Mouse (Mus musculus): ENCODE measurements around the gene Psmd5. TPM values are rescaled to one million over a fixed set of nuclear protein-coding genes. Genes with fewer than 3 reads are reported as not detected.
"Not testable (repeated sequence)": the region's sequence is repeated elsewhere in the genome, so short reads cannot be mapped to it uniquely, and the experiment has no call there.

Gene Psmd5
- polyA plus RNA-seq, 1 experiment from 2014 or later, result 55.5 TPM

- H3K36me3 ChIP-seq (ENCODE audit: control insufficient read depth, insufficient read depth, low read length), result 0 out of 2 replicates have a peak, but pooled peaks cover 2% of the 10 kb centered on the region
- no peaks in the 10 kb centered on the region; the same call in 1 of the 2 replicates for H3K4me1 ChIP-seq (replicated peaks; ENCODE audit: control insufficient read depth, insufficient read depth)
- H3K27me3 ChIP-seq (ENCODE audit: control insufficient read depth, insufficient read depth, low read length), result no peaks in the 10 kb centered on the region
- H3K9me3 ChIP-seq (ENCODE audit: control insufficient read depth, low read length), result no peaks in the 10 kb centered on the region
- TF ChIP-seq EP300 (optimal IDR thresholded peaks at IDR 0.05), result no peak
- no peak overlapping the region for H3K9ac ChIP-seq (ENCODE audit: low read length)
- no peak overlapping the region for H3K4me2 ChIP-seq (replicated peaks; ENCODE audit: low read depth)
- no peak overlapping the region for H3K27ac ChIP-seq (replicated peaks)
- no peak for DNase-seq (ENCODE audit: low spot score)
- no peak for ATAC-seq (ENCODE audit: low FRiP score, low TSS enrichment)
- WGBS, result 89% methylated on average over 1 of the region's 1 CpGs
- no peak overlapping the region for H3K4me3 ChIP-seq (ENCODE audit: low read depth, low read length)
Observed at GRCm38 (mm10) chr2:34828026-34828425, 46.7 kb downstream of the Psmd5 start.

DNA sequence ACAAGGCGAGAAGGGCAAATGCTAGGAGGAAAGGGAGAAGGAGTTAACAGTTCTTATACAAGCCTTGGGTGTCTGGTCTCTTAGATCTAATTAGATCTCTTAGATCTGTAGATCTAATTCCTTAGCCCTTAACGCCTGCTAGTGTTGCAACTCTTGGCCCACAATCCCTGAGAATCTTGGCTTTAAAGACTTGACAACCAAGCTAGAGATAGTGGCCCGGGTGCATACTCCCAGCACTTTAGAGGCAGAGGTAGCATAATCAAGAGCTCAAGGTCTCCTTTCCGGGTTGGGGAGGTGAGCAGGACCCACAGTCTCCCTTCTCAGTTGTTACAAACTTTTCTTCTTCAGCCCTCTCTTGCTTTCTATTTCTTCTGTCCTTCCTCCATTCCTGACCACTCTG is 47.2 kb downstream of the Psmd5 start:
- H3K9ac ChIP-seq (ENCODE audit: low read length), result no peak overlapping the region
- no peak for DNase-seq (ENCODE audit: low spot score)
- no peak overlapping the region for H3K27ac ChIP-seq (replicated peaks)
- no peaks in the 10 kb centered on the region for H3K27me3 ChIP-seq (ENCODE audit: control insufficient read depth, insufficient read depth, low read length)
- H3K4me2 ChIP-seq (replicated peaks; ENCODE audit: low read depth), result no peak overlapping the region
- no peak overlapping the region for H3K4me3 ChIP-seq (ENCODE audit: low read depth, low read length)
- ATAC-seq (ENCODE audit: low FRiP score, low TSS enrichment), result no peak
- H3K36me3 ChIP-seq (ENCODE audit: control insufficient read depth, insufficient read depth, low read length), result 0 out of 2 replicates have a peak, but pooled peaks cover 2% of the 10 kb centered on the region
- no peak for TF ChIP-seq CTCF (IDR thresholded peaks at IDR 0.05; ENCODE audit: low read depth)
- no peak for TF ChIP-seq EP300 (optimal IDR thresholded peaks at IDR 0.05)
- H3K9me3 ChIP-seq (ENCODE audit: control insufficient read depth, low read length), result no peaks in the 10 kb centered on the region
- no peaks in the 10 kb centered on the region; the same call in 1 of the 2 replicates for H3K4me1 ChIP-seq (replicated peaks; ENCODE audit: control insufficient read depth, insufficient read depth)
- WGBS, result 82% methylated on average over 4 of the region's 4 CpGs

DNA sequence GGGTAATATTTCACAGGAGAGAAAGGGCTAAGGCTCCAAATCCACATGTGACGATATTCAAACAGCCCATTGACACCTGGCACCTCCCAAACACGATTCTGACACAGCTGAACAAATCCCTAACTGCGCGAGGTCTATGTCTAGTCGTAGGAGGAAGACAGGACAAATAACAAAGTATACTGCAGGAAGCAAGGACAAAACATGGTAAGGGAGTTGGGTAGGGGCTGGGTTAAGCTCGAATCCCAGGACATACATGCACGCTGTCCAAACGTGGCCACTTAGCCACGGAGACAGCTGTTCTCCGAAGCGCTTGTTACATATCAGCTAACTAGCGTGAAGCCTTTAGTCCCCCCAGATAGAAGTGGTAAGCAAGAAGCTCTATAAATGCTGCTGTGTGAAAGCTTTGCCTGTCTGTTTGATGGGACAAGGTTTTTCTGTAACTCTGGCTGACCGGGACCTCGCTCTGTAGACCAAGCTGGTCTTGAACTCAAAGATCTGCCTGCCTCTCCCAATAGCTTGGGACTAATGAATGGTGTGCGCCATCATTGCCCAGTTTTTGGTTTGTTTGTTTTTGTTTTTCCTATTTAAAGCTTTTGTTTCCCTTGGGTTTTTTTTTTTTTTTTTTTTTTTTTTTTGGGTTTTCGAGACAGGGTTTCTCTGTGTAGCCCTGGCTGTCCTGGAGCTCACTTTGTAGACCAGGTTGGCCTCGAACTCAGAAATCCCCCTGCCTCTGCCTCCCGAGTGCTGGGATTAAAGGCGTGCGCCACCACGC is 48.1 kb downstream of the Psmd5 start:
- H3K4me3 ChIP-seq (ENCODE audit: low read depth, low read length), result peak overlapping the region; percentile 96
- DNase-seq (ENCODE audit: low spot score) (peak; percentile 31), ATAC-seq (ENCODE audit: low FRiP score, low TSS enrichment) (peak; percentile 10; the same call in 1 of the 2 replicates)
- H3K9ac ChIP-seq (ENCODE audit: low read length), result peak overlapping the region; percentile 94
- peak overlapping the region; percentile 94 for H3K27ac ChIP-seq (replicated peaks)
- 34% methylated on average over 19 of the region's 21 CpGs for WGBS
- TF ChIP-seq EP300 (optimal IDR thresholded peaks at IDR 0.05) (no peak), CTCF (IDR thresholded peaks at IDR 0.05; ENCODE audit: low read depth) (no peak)
- no peaks in the 10 kb centered on the region for H3K27me3 ChIP-seq (ENCODE audit: control insufficient read depth, insufficient read depth, low read length)
- peak overlapping the region; percentile 60 for H3K4me2 ChIP-seq (replicated peaks; ENCODE audit: low read depth)
- H3K36me3 ChIP-seq (ENCODE audit: control insufficient read depth, insufficient read depth, low read length), result 0 out of 2 replicates have a peak, but pooled peaks cover 2% of the 10 kb centered on the region
- H3K4me1 ChIP-seq (replicated peaks; ENCODE audit: control insufficient read depth, insufficient read depth), result no peaks in the 10 kb centered on the region; the same call in 1 of the 2 replicates
- H3K9me3 ChIP-seq (ENCODE audit: control insufficient read depth, low read length), result no peaks in the 10 kb centered on the region

DNA sequence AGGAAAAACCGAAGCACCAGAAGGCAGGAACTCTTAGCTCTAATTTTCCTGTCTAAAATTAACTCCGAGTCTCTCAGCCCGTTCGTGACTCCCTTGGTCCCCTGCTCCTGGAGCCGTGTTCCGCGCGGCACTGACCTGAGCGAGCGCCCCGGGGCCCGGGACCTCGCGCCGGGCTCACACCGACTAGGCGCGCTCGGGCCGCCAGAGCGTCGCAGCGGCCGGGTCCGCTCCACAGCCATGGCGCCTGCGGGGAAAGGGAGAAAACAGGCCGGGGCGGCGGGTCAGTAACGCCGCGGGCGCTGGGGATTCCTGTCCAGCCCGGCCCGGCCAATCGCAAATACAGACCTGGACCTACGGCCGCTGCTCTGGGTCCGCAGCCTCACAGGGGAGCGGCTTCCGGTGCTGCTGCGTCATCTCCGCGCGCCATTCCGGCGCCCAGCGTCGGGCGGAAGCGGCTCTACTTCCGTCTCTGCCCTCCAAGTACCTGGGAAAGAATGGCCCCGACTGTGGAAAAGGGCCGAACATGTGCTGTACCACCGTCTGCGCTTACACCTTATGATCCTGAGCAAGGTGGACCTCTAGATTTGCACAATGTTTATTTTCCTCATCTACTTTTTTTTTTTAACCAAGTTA is 48.8 kb downstream of the Psmd5 start, which contains the start of gene Fbxw2:
TSS of gene Fbxw2 (minus strand) at position 485 of the 633 bp plus-strand sequence.
- H3K9ac ChIP-seq (ENCODE audit: low read length), result peak within 1 kb of the TSS; percentile 94
- ATAC-seq (ENCODE audit: low FRiP score, low TSS enrichment) (peak; percentile 99), DNase-seq (ENCODE audit: low spot score) (peak; percentile 96)
- H3K27me3 ChIP-seq (ENCODE audit: control insufficient read depth, insufficient read depth, low read length), result no peaks in the 10 kb centered on the region
- WGBS, result under 1% methylated on average over 54 of the region's 57 CpGs
- H3K9me3 ChIP-seq (ENCODE audit: control insufficient read depth, low read length), result no peaks in the 10 kb centered on the region
- H3K27ac ChIP-seq (replicated peaks), result peak within 1 kb of the TSS; percentile 94
- no peaks in the 10 kb centered on the region; the same call in 1 of the 2 replicates for H3K4me1 ChIP-seq (replicated peaks; ENCODE audit: control insufficient read depth, insufficient read depth)
- peak within 1 kb of the TSS; percentile 96 for H3K4me3 ChIP-seq (ENCODE audit: low read depth, low read length)
- H3K36me3 ChIP-seq (ENCODE audit: control insufficient read depth, insufficient read depth, low read length), result 0 out of 2 replicates have a peak, but pooled peaks cover 3% of the 10 kb centered on the region
- H3K4me2 ChIP-seq (replicated peaks; ENCODE audit: low read depth), result peak within 1 kb of the TSS; percentile 60
- peak; percentile 39 for TF ChIP-seq EP300 (optimal IDR thresholded peaks at IDR 0.05)
- TF ChIP-seq CTCF (IDR thresholded peaks at IDR 0.05; ENCODE audit: low read depth), result no peak

- H3K9me3 ChIP-seq (ENCODE audit: control insufficient read depth, low read length), result no peaks in the 10 kb centered on the region
- TF ChIP-seq EP300 (optimal IDR thresholded peaks at IDR 0.05) (no peak), CTCF (IDR thresholded peaks at IDR 0.05; ENCODE audit: low read depth) (no peak)
- 0 out of 2 replicates have a peak, but pooled peaks cover 3% of the 10 kb centered on the region for H3K36me3 ChIP-seq (ENCODE audit: control insufficient read depth, insufficient read depth, low read length)
- no peaks in the 10 kb centered on the region for H3K4me1 ChIP-seq (replicated peaks; ENCODE audit: control insufficient read depth, insufficient read depth)
- no peaks in the 10 kb centered on the region for H3K27me3 ChIP-seq (ENCODE audit: control insufficient read depth, insufficient read depth, low read length)
- ATAC-seq (ENCODE audit: low FRiP score, low TSS enrichment) (0 out of 2 replicates have a peak, but pooled peaks have one; percentile 51), DNase-seq (ENCODE audit: low spot score) (no peak)
- H3K4me3 ChIP-seq (ENCODE audit: low read depth, low read length), result no peak overlapping the region
- H3K4me2 ChIP-seq (replicated peaks; ENCODE audit: low read depth), result no peak overlapping the region
- WGBS, result 92% methylated on average over 2 of the region's 2 CpGs
- no peak overlapping the region for H3K27ac ChIP-seq (replicated peaks)
- H3K9ac ChIP-seq (ENCODE audit: low read length), result no peak overlapping the region
Observed at GRCm38 (mm10) chr2:34818492-34818891, 56.3 kb downstream of the Psmd5 start.

- H3K27ac ChIP-seq (replicated peaks), result 0 out of 2 replicates have a peak overlapping the region, but pooled peaks have one; percentile 13
- not testable (repeated sequence) for H3K4me1 ChIP-seq (replicated peaks; ENCODE audit: control insufficient read depth, insufficient read depth); DNase-seq (ENCODE audit: low spot score); H3K4me2 ChIP-seq (replicated peaks; ENCODE audit: low read depth); H3K4me3 ChIP-seq (ENCODE audit: low read depth, low read length); H3K9me3 ChIP-seq (ENCODE audit: control insufficient read depth, low read length); H3K27me3 ChIP-seq (ENCODE audit: control insufficient read depth, insufficient read depth, low read length); H3K36me3 ChIP-seq (ENCODE audit: control insufficient read depth, insufficient read depth, low read length); H3K9ac ChIP-seq (ENCODE audit: low read length)
- 98% methylated on average over 2 of the region's 2 CpGs for WGBS
- ATAC-seq (ENCODE audit: low FRiP score, low TSS enrichment), result 0 out of 2 replicates have a peak, but pooled peaks have one; percentile 45
Observed at GRCm38 (mm10) chr2:34815893-34816292, 58.9 kb downstream of the Psmd5 start.

All from stomach, postnatal 0 days (tissue).